Mouse (Mus musculus): ENCODE data around the gene Ddx4. TPM values are rescaled to one million over a fixed set of nuclear protein-coding genes. Genes with fewer than 3 reads are reported as not detected.
"Not testable (repeated sequence)": the region's sequence is repeated elsewhere in the genome, so short reads cannot be mapped to it uniquely, and the experiment has no call there.

The Ddx4 gene
- polyA plus RNA-seq, 1 experiment from 2014 or later = 0.75 TPM

DNA sequence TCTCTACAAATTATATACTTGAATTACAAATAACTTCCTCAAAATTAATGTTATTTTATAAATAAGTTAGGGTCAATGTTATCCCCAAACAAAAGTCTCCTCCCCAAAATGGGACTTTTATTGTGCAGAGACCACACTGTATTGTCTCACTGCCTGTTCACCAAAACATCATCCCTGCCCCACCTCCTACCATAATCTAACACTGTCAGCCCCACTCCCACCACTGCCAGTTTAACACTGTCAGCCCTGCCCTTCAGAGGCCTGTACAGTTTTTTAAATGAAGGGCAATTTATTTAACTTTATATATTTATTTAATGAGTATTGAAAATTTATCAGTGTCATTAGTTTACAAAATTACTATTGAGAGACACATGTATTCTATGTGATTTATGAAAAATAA, 26.7 kb downstream of the Ddx4 start:
- ATAC-seq = no peak
- Histone ChIP-seq H3K27ac (no peak overlapping the region), H3K9me3 (replicated peaks) (no peaks in the 10 kb centered on the region), H3K9ac (no peak overlapping the region), H3K27me3 (no peaks in the 10 kb centered on the region), H3K4me1 (no peaks in the 10 kb centered on the region), H3K36me3 (ENCODE audit: poor library complexity, severe bottlenecking) (no peaks in the 10 kb centered on the region), H3K4me2 (no peak overlapping the region), H3K4me3 (no peak overlapping the region)

DNA sequence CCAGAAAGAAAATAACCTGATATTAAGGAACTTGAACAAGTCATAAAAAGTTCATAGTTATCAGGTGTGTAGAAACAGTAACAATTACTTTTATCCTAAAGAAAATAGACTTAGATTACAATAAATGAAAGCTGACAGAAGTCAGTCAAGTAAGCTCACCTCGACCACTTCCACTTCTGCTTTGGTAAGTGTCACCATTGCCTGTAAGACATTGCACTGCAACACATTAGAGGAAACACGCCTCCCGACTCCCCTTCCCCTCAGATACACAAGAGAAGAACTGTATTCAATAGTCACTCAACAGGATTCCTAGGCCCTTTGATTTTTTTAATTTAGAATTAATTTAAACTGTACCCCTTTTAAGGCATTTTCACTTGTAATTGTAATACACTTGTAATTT, 27.7 kb downstream of the Ddx4 start:
- ATAC-seq = no peak
- no peaks in the 10 kb centered on the region for H3K36me3 ChIP-seq (ENCODE audit: poor library complexity, severe bottlenecking)
- WGBS = 84% methylated on average over 3 of the region's 3 CpGs
- no peaks in the 10 kb centered on the region for H3K27me3 ChIP-seq
- no peaks in the 10 kb centered on the region for H3K9me3 ChIP-seq (replicated peaks)
- H3K27ac ChIP-seq = no peak overlapping the region
- H3K4me1 ChIP-seq = no peaks in the 10 kb centered on the region
- H3K4me2 ChIP-seq = no peak overlapping the region
- H3K9ac ChIP-seq = no peak overlapping the region
- no peak overlapping the region for H3K4me3 ChIP-seq

DNA sequence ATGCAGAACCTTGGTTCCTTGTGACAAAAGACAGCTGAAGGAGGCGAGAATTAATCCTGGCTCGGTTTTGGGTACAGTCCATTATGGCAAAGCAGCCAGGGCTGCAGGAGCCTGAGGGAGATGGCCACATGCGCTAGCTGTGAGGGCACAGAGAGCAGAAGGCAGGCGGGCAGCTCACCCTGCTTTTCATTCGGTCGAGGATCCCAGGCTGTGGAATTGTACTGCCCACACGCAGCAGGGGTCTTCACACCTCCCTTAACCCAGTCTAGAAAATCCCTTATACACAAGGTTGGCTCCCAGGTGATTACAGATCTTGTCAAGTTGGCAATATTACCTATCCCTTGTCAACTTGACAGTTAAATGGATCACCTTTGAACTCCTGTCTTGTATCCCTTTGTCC, 28.6 kb downstream of the Ddx4 start:
- H3K27ac ChIP-seq = no peak overlapping the region
- ATAC-seq = no peak
- H3K36me3 ChIP-seq (ENCODE audit: poor library complexity, severe bottlenecking) = no peaks in the 10 kb centered on the region
- no peak overlapping the region for H3K4me3 ChIP-seq
- H3K9me3 ChIP-seq (replicated peaks) = no peaks in the 10 kb centered on the region
- H3K4me1 ChIP-seq = no peaks in the 10 kb centered on the region
- no peaks in the 10 kb centered on the region for H3K27me3 ChIP-seq
- no peak overlapping the region for H3K9ac ChIP-seq
- 51% methylated on average over 7 of the region's 7 CpGs for WGBS
- no peak overlapping the region for H3K4me2 ChIP-seq

DNA sequence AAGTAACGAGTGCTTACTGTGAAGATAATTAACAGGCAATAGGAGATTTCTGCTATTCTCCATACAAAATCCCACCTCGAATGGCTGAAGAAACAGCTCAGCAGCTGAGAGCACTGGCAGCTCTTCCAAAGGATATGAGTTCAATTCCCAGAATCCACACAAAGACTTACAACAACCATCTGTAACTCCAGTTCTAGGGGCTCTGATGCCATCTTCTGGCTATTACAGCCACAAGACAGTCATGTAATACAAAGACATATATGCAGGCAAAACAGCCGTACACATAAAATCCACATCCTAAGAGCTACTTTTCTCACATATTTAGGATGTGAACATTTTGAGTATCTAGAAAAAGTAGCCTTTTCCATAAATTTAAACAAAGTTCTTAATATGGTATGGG, 30.7 kb downstream of the Ddx4 start:
- Histone ChIP-seq H3K27ac (no peak overlapping the region), H3K9ac (no peak overlapping the region), H3K4me3 (no peak overlapping the region), H3K9me3 (replicated peaks) (no peaks in the 10 kb centered on the region), H3K4me2 (no peak overlapping the region), H3K4me1 (no peaks in the 10 kb centered on the region), H3K36me3 (ENCODE audit: poor library complexity, severe bottlenecking) (no peaks in the 10 kb centered on the region), H3K27me3 (no peaks in the 10 kb centered on the region)
- 69% methylated on average over 3 of the region's 3 CpGs for WGBS
- no peak for ATAC-seq

DNA sequence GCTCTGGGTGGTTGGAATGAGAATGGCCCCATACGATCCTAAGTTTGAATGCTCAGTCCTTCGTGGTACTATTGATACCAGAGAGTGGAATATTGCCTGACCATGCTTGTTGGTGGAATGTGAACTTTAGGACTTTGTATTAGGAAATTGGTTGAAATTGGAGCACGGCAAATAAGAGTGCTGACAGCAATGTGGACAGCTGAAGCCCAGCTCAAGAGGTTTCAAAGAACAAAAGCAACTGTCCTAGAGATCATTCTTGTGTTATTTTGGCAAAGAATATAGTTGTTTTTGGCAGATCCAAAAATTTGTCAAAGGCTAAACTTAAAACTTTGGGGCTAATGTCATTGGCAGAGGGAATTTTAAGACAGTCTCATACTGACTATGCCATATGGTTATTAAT, 43.7 kb downstream of the Ddx4 start:
- H3K27ac ChIP-seq = no peak overlapping the region
- no peaks in the 10 kb centered on the region for H3K27me3 ChIP-seq
- H3K9me3 ChIP-seq (replicated peaks) = no peaks in the 10 kb centered on the region
- no peak for ATAC-seq
- H3K4me3 ChIP-seq = no peak overlapping the region
- H3K9ac ChIP-seq = no peak overlapping the region
- H3K4me2 ChIP-seq = no peak overlapping the region
- H3K4me1 ChIP-seq = no peaks in the 10 kb centered on the region
- 94% methylated on average over 3 of the region's 3 CpGs for WGBS
- no peaks in the 10 kb centered on the region for H3K36me3 ChIP-seq (ENCODE audit: poor library complexity, severe bottlenecking)

DNA sequence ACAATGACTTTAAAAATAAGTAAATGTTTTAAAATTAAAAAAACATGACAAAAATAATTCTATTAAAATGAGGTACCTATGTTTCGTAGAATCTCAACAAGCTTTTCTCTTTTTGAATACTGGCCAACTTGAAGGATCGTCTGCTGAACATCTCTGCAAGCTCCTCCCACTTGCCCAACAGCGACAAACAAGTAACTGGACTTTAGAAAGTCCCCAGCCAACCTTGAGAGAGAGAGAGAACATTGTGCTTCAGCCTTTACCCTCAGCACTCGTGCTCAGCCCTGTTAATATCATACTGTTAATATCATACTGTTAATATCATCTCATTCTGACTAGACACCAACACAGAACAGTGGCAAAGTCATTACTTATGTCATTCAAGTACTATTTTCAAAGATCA, 47.9 kb downstream of the Ddx4 start:
- no peaks in the 10 kb centered on the region for H3K36me3 ChIP-seq (ENCODE audit: poor library complexity, severe bottlenecking)
- H3K4me2 ChIP-seq = no peak overlapping the region
- 74% methylated on average over 4 of the region's 4 CpGs for WGBS
- ATAC-seq = no peak
- H3K27me3 ChIP-seq = no peaks in the 10 kb centered on the region
- H3K9me3 ChIP-seq (replicated peaks) = no peaks in the 10 kb centered on the region
- no peak overlapping the region for H3K27ac ChIP-seq
- no peak overlapping the region for H3K9ac ChIP-seq
- no peaks in the 10 kb centered on the region for H3K4me1 ChIP-seq
- H3K4me3 ChIP-seq = no peak overlapping the region

DNA sequence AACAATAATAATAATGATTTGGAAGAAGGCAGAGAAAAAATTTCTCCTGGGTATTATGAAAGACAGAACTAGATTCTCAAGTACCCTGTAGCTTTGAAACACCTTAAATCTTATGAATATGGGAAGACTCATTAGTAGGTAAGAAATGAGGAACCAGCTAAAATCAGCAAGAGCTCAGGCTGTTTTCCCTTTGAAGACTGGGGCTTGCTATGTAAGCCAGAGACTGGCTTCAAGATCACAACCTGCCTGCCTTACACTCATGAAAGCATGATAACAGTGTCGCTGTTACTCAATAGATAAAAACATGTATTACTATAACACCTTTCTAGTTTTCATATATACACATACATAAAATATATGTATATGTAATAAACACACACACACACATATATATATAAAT, 48.4 kb downstream of the Ddx4 start:
- no peak overlapping the region for H3K4me2 ChIP-seq
- H3K27ac ChIP-seq = no peak overlapping the region
- H3K4me3 ChIP-seq = no peak overlapping the region
- H3K9ac ChIP-seq = no peak overlapping the region
- no peaks in the 10 kb centered on the region for H3K27me3 ChIP-seq
- no peaks in the 10 kb centered on the region for H3K4me1 ChIP-seq
- H3K36me3 ChIP-seq (ENCODE audit: poor library complexity, severe bottlenecking) = no peaks in the 10 kb centered on the region
- H3K9me3 ChIP-seq (replicated peaks) = no peaks in the 10 kb centered on the region
- ATAC-seq = no peak
- whole genome bisulfite sequencing = 96% methylated on average over 1 of the region's 1 CpGs

DNA sequence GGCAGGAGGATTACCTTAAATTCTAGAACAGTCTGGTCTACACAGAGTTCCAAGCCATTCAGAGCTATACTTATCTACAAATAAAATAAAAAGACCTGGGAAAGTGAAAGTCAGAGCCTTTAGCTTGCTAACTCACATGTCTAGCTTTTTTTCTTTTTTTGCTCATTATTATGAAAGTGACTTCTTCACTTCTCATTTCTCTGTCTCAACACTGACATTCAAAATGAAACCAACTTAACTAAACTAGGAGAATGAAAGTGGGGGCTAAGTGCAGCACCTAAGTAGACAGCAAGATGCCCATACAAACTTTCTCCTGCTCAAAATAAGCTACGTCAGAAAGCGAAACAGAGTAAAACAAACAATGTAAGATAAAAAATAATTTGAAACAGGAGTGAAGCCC, 49.7 kb downstream of the Ddx4 start:
- Histone ChIP-seq H3K9ac (no peak overlapping the region), H3K4me3 (no peak overlapping the region), H3K27me3 (no peaks in the 10 kb centered on the region), H3K36me3 (ENCODE audit: poor library complexity, severe bottlenecking) (no peaks in the 10 kb centered on the region), H3K4me1 (no peaks in the 10 kb centered on the region), H3K4me2 (no peak overlapping the region), H3K27ac (no peak overlapping the region), H3K9me3 (replicated peaks) (no peaks in the 10 kb centered on the region)
- no peak for ATAC-seq
- WGBS = 96% methylated on average over 2 of the region's 2 CpGs

DNA sequence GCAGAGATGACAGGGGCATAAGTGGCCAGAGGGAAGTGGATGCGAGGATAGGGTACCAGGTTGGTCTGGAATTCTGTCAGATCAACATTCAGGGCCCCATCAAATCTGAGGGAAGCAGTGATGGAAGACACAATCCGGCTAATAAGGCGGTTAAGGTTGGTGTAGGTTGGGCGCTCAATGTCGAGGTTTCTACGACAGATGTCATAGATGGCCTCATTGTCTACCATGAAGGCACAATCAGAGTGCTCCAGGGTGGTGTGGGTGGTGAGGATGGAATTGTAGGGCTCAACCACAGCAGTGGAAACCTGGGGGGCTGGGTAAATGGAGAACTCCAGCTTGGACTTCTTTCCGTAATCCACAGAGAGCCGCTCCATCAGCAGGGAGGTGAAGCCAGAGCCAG, 58.0 kb downstream of the Ddx4 start, which contains the start of gene Il31ra:
TSS of gene Il31ra (minus strand) at position 101 of the 400 bp plus-strand sequence.
- not testable (repeated sequence) for H3K4me2 ChIP-seq; H3K9me3 ChIP-seq (replicated peaks); H3K27me3 ChIP-seq; H3K27ac ChIP-seq; H3K4me3 ChIP-seq; H3K36me3 ChIP-seq (ENCODE audit: poor library complexity, severe bottlenecking); H3K4me1 ChIP-seq; ATAC-seq; H3K9ac ChIP-seq
- WGBS = 93% methylated on average over 6 of the region's 8 CpGs

DNA sequence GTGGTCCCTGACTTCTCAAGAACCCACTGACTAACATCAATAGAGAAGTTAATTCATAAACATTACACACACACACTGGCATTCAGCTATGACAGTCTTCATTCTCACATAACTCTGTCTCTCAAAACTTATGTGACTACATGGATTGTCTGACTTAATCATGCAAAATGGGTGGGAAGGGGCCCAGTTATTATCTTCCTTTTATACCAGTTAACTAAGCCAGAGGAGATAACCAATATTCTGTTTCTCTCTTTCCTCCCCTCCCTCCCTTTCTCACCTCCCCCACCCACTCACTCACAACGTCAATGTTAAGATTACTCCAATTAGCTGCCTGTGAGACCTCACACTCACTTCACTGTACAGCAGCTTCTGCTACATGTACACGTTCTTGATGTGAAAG, 62.0 kb downstream of the Ddx4 start:
- Histone ChIP-seq H3K36me3 (ENCODE audit: poor library complexity, severe bottlenecking) (no peaks in the 10 kb centered on the region), H3K9ac (no peak overlapping the region), H3K27ac (no peak overlapping the region), H3K9me3 (replicated peaks) (no peaks in the 10 kb centered on the region), H3K4me1 (0 out of 2 replicates have a peak, but pooled peaks cover under 1% of the 10 kb centered on the region), H3K27me3 (no peaks in the 10 kb centered on the region), H3K4me3 (no peak overlapping the region), H3K4me2 (no peak overlapping the region)
- no peak for ATAC-seq
- WGBS = 46% methylated on average over 2 of the region's 2 CpGs

DNA sequence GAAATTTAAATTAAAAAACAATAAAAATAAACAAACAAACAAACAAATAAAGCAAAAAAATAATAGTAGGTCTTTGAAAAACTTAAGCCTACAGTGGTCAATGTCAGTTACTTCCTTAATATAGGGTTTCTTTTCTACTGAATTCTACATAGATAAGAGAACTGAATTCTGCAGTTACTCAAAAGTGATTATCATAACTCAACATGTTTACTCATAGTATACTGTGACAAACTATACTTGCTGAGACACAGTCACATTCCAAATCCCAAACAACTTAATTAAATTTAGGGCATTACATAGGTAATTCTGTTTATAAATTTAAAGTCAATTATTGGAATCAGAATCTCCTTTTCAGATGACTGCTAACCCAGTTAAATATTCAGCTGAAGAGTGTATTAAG, 62.6 kb downstream of the Ddx4 start:
- H3K9me3 ChIP-seq (replicated peaks) = no peaks in the 10 kb centered on the region
- no peak overlapping the region for H3K4me3 ChIP-seq
- H3K36me3 ChIP-seq (ENCODE audit: poor library complexity, severe bottlenecking) = no peaks in the 10 kb centered on the region
- no peak overlapping the region for H3K27ac ChIP-seq
- no peak overlapping the region for H3K4me2 ChIP-seq
- no peak overlapping the region for H3K9ac ChIP-seq
- no peak for ATAC-seq
- 0 out of 2 replicates have a peak, but pooled peaks cover 7% of the 10 kb centered on the region for H3K4me1 ChIP-seq
- no peaks in the 10 kb centered on the region for H3K27me3 ChIP-seq

DNA sequence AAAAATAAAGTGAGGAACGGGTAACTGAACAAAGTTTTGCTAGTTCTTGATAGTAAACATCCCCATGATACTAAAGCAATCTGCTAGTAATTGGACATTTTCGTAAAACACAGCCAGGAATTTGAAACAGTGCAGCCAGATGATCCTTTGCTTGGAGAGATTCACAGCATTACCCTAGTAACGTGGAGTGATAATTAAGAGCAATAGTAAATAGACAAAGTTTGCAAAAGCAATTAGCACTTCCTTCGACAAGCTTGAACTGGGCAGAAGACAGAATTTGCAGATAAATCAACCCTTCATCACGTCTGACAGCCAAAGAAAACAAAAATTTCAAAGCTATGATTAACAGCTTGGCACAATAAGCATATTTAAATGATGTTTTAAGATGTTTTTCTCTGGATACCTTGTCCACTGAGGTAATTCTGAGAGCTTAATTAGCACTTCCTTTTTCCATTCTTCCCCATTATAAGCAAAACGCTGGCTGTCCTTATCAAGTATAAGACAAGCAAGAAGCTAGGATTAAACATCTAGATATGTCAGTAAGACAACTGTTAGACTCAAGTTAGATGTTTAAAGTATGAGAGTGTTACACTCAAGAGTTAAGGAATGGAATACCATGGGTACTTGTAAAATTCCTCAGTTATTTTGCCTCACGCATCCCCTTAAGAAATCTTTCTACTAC, 67.6 kb downstream of the Ddx4 start:
- no peaks in the 10 kb centered on the region for H3K9me3 ChIP-seq (replicated peaks)
- H3K4me2 ChIP-seq = no peak overlapping the region
- no peak; the same call in 1 of the 2 replicates for ATAC-seq
- H3K4me1 ChIP-seq = peaks cover 32% of the 10 kb centered on the region
- no peak overlapping the region for H3K4me3 ChIP-seq
- no peak overlapping the region for H3K9ac ChIP-seq
- no peaks in the 10 kb centered on the region for H3K27me3 ChIP-seq
- no peak overlapping the region for H3K27ac ChIP-seq
- WGBS = 44% methylated on average over 7 of the region's 7 CpGs
- H3K36me3 ChIP-seq (ENCODE audit: poor library complexity, severe bottlenecking) = no peaks in the 10 kb centered on the region

DNA sequence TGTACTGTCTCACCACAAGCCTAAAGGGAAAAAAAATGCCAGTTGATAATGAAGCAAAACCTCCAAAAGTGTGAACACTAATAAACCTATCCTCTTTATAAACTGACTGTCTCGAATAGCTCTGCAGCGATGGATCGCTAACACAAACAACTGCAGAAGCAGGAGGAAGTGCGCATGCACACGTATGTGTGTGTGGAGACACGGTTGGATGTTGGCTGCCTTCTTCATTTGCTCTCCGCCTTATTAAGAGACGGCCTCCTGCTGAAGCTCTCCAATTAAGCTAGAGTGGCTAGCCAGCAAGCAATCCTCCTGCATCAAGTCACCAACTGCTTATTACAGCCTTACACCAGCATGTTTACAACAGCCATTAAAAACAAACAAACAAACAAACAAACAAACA, 70.0 kb downstream of the Ddx4 start:
- Histone ChIP-seq H3K27me3 (no peaks in the 10 kb centered on the region), H3K9me3 (replicated peaks) (0 out of 2 replicates have a peak, but pooled peaks cover 3% of the 10 kb centered on the region), H3K4me3 (no peak overlapping the region), H3K4me1 (peaks cover 32% of the 10 kb centered on the region), H3K36me3 (ENCODE audit: poor library complexity, severe bottlenecking) (no peaks in the 10 kb centered on the region), H3K9ac (no peak overlapping the region), H3K27ac (no peak overlapping the region), H3K4me2 (no peak overlapping the region)
- 66% methylated on average over 8 of the region's 8 CpGs for WGBS
- peak; percentile 39; the same call in 1 of the 2 replicates for ATAC-seq
